Mouse (Mus musculus): ENCODE measurements around the gene Cmya5. TPM values are rescaled to one million over a fixed set of nuclear protein-coding genes. Genes with fewer than 3 reads are reported as not detected.
"Not testable (repeated sequence)": the region's sequence is repeated elsewhere in the genome, so short reads cannot be mapped to it uniquely, and the experiment has no call there.

Cmya5 gene
- total RNA-seq, 2 experiments from 2014 or later, result 286 to 303 TPM

DNA sequence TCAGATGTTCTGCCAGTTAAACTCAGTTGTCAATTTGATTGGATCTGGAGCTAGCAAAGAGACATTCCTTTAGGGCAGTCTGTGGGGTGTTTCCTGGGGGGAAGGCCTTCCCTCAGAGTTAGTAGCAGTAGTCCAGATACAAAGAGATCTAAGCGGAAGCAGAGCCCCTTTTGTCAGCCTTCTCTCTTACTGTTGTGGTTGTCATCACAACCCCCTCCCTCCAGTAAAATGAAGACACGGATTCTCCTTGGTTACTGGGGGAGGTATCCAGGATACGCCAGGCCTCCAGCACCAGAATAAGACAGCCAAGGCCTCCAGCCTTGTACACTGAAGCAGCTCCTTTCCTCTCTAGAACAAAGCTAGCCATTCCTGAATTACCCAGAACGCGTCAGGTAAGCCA is 15.6 kb downstream of the Cmya5 start:
- intact Hi-C loops (cut with DNase I), result no loop called here
- DNase-seq (ENCODE audit: low spot score), result no peak

DNA sequence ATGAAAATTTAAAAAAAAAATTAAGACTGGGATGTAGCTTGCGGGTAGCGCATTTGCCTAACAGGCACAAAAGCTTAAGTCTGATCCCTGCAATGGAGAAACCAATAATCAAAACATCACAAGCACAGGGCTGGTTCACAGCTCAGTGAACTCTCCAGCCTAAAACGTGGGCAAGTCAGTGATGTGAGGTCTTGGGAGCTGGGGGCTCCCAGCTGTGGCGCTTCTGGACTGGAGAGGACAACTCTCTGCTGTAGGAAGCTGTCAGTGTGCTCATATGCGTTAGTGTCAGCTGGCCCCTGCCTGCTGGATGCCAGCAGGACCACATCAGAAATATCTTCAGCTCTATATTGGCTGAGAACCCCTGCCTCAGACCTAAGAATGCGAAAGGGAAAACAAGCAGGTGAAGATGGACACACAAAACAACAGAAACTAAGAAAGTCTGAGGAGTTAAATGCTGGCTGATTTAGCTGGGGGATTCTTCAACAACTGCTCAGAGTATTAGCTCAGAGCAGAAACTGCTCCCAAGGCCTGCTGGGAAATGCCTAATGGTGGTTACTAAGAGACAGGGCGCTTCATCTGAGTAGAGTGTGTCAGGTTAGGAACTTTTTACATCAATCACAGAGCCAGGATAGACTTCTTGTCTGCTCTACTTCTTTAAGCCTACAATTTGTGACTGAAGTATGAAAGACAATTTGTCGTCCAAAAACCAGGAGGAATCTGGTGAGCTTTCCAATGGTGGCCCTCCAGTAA is 16.2 kb downstream of the Cmya5 start:
- DNase-seq (ENCODE audit: low spot score), result no peak
- intact Hi-C loops (cut with DNase I), result no loop called here

DNA sequence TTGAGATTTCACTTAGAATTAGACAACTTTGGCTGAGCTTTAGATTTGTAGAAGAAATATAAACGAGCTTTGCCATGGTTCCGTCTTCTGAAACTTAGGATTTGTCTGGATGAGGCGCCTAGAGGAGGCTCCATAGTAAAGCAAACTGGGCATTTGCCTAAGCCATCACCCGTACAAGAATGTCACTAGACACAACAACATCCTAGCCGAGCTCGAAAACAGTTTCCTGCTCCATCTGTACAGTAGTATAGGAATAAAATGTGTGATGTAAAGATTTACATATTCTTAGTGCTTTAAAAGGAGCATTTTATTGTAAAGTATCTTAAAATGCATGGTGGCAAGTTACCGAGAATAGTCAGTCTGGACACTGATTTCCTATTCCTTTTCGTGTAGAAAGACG is 22.2 kb downstream of the Cmya5 start:
- intact Hi-C loops (cut with DNase I), result no loop called here
- no peak for DNase-seq (ENCODE audit: low spot score)

DNA sequence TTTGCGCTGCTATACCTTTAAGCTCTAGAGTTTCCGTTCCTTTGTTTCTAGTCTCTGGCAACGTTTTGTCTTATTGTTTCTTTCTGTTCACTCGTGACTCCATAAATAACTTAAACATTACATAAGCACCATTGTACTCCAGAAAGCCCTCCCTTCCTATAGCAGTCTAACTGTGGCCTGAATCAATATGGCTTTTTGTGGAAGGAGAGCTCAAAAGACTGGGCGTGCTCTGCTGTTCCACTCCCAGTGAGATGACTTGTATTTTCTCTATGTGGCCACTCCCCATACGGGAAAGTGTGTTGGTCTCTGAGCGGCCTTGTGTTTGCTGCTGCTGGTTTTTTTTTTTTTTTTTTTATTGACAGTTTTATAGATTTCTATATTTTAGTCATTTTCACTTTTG is 27.3 kb downstream of the Cmya5 start:
- DNase-seq (ENCODE audit: low spot score), result no peak
- intact Hi-C loops (cut with DNase I), result no loop called here

DNA sequence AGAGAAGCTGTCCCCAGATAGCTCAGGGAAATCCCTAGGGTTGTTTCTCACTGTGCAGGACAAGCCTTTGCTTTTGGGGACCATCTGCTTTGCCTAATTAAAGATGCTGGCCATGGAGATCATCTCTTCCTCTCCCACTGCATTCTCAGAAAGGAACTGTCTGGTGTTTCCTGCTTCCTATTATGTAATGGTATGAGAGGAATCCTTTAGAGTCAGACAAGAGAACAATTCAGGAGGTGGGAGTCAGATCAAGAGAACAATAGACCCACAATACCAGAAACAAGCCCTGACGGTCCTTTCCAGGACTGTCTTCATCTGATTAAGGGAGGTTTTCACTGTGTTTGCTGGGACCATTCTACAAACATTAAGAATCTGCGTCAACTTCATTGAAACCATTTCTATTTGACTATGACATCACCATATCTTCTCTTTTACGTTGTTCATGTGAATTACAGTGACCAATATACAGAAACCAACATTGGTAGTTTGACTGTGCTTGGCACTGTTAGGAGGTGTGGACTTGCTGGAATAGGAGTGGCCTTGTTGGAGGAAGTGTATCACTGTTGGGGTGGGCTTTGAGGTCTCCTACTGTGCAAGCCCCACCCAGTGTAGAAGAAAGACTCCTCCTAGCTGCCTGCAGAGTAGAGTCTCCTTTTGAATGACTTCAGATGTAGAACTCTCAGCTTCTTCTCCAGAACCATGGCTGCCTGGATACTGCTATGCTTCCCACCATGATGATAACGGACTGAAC is 42.0 kb downstream of the Cmya5 start:
- intact Hi-C loops (cut with DNase I), result loop anchor here (1.0 kb wide), 1 partner anchor 47 kb away; no protein-coding TSS in a partner anchor
- DNase-seq (ENCODE audit: low spot score), result no peak

DNA sequence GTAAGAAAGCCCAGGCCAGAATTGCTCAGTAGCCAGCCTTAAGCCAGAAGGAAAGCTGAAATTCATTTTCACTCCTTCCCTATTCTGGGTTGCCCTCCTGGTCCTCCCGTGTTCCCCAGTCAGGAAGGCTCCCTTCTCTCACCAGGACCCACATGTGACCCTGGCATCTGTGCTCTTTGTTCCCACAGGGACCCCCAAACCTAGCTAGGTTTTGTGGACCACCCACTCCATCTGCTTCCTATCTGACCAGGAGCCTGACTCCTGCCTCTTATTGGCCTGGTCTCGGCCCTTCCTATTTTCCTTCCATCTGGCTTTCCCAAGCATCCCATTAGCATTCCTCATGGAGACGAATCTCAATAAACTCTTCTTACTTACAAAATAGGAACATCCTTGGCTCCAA is 45.9 kb downstream of the Cmya5 start:
- no peak for DNase-seq (ENCODE audit: low spot score)
- intact Hi-C loops (cut with DNase I), result no loop called here

DNA sequence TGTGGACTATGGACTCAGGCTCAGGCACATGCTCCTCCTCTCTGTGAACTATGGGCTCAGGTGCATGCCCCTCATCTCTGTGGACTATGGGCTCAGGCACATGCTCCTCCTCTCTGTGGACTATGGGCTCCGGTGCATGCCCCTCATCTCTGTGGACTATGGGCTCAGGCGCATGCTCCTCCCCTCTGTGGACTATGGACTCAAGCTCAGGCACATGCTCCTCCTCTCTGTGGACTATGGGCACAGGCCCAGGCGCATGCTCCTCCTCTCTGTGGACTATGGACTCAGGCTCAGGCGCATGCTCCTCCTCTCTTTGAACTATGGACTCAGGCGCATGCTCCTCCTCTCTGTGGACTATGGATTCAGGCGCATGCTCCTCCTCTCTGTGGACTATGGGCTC is 47.9 kb downstream of the Cmya5 start:
- intact Hi-C loops (cut with DNase I), result no loop called here
- no peak for DNase-seq (ENCODE audit: low spot score)

DNA sequence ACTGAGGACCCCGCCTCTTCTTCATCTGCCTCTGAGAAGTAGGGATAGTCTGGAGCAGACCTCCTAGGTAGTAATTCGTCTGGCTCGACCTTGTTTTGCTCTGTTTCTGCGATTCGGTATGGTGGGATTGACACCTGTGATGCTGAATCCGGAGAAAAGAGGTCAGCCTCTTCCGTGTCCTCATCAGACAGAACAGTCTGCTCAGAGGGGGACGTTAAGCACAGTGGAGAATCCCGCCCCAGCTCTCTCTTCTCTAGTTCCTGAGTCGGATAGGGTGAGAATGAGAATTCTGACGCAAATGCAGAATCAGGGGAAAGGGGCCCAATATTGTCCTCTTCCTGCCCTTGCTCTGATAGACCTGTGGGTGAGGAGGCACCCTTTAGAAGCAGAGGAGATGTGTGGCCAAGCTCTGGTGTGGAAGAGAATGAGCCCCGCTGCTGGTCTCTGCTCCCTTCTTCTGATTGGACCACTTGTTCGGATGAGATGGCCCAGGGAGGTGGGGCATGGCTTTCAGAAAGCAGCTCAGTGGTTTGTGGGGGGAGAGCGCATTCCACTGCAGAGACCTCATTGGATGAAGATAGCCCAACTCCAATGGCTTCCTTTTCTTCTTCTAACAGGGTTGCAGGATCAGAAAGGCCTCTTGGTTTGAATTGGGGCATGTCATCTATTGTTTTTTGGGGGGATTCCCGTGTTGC is 49.3 kb downstream of the Cmya5 start:
- DNase-seq (ENCODE audit: low spot score), result no peak
- intact Hi-C loops (cut with DNase I), result no loop called here

DNA sequence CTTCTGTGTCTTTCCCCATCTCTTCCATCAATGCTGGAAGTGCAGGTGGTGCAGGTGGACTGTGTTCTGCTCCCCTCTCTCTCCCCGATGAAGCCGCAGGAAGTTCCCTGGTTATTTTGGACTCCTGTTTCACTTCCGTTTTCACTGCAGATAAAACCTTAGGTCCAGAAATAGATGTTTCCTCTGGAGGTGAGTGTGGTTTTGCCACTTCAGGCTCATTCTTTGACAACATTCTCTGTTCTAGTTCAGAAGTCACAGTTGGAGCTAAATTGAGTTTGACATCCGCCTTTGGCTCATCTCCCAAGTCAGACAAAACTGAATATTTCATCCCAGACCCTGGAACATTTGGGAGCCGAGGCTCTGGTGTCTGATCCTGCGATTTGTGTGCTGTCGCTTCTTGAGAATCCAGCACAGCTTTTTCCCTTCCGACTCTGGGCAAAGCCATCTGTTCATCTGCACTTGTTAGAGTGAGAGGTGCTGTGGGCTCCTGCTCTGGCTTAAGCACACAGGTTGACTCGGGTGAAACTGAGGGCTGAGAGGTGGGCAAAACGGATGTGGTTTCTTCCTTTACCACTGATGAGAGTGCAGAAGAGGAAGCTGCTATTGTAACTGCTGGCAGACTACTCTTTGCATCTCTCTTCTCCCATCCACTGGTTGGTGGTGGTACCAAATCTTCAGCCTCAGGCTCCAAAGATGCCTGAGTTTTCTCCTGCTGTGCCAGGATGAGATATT is 50.2 kb downstream of the Cmya5 start:
- intact Hi-C loops (cut with DNase I), result no loop called here

DNA sequence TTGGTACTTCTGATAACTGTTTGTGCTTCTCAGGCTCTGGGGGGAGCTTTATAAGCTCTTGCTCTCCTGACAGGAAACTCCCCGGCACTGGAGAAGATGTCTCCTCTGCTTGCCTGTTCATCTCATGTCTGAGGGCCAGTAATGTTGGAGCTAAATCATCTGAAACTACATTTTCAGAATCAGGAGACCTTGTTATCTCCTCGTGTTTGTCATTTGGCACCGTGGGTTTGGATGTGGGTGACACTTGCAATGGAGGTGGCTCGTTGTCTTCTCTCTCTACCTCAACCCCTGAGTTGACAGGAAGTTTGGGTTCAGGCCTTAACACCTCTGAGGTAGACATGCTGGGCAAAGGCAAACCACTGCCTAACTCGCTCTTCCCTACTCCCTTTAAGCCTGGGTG is 50.8 kb downstream of the Cmya5 start:
- DNase-seq (ENCODE audit: low spot score), result no peak
- intact Hi-C loops (cut with DNase I), result no loop called here

More for the DNA sequence above, 50.2 kb downstream of the Cmya5 start:
- DNase-seq (ENCODE audit: low spot score), result no peak

DNA sequence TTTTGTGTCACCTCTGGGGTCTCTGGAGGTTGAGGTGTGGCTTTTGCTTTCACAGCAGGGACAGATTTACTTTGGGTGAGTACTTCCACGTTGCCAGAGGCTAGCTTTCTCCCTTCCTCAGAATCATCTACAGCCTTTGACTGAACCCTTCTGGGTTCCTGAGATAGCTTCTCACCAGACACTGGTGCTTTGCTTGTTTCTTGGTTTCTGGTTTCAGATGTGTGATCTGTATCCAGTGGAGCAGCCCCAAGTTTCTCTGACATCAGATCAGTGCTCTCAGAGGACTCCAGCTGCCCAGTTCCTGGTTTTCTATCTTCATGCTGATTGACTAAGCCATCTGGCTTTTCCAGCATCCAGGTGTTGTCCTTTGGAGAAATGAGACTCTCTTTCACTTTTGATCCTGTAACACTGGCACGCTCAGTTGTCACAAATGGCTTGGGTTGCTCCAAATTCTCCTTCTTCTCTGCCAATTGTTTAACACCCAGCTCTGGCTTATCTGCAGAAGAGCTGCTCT is 51.6 kb downstream of the Cmya5 start:
- no peak for DNase-seq (ENCODE audit: low spot score)
- intact Hi-C loops (cut with DNase I), result no loop called here

DNA sequence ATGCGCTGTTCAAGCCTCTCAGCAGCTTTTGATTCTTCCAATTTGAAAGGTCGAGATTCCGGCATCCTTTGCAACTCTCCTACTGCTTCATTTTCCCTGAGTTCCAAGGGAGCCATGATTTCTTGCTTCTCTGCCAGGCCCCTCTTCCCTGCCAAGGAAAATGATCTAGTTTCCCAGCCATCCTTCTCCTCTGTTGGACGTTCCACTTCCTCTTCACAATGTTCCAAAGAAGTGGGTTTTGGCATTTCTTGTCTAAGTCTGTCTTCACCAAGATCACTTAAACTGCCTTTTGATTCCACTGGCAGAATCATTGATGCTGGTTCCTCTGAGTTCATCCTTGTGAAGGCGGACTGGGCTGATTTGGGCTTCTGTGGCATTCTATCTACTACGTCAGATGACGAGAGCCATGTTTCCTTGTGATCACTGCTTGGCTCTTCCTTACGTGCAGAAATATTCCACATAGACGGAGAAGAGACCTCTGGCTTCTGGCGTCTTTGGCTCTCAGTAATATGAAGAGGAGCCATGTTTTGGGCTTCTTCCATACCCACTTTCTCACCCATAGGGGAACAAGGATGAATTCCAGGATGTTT is 52.6 kb downstream of the Cmya5 start:
- no peak for DNase-seq (ENCODE audit: low spot score)
- intact Hi-C loops (cut with DNase I), result no loop called here

DNA sequence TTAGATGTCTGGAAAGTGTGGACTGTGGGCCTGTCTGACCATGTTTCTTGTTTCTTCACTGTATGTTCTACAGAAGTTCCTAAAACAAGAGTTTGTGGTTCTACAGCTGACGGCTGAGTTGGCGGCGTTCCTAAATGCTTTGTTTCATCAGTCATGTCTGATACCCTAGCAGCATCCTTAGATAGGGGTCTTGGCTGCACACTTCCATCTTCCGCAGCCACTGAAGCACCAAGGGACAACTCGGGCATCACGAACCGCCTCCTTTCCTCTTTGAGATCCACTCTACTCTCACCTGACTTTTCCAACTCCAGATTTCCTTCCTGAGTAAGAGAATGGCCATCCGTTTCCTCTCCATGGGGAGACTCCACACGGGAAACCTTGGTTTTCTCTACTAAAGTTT is 53.3 kb downstream of the Cmya5 start:
- intact Hi-C loops (cut with DNase I), result no loop called here
- DNase-seq (ENCODE audit: low spot score), result no peak

DNA sequence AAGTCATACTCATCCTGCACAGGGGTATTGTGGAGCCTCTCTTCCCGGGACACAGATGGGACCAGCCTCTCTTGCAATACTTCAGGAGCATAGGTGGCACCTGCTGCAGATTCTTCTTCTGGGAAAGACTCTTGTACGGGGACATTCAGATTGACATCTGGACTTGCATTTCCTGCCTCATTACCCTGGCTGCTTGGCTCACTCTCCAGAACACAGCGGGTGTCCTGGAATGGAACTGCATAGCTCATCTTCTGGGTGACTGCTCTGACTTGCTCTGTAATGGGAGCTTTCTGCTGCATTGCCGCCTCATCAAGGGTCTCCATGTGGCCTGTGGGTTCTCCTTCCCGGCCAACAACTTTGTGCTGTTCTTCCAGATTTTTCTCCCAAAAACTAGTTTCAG is 55.0 kb downstream of the Cmya5 start:
- no peak for DNase-seq (ENCODE audit: low spot score)
- intact Hi-C loops (cut with DNase I), result loop anchor here (5.0 to 10.0 kb wide), 2 partner anchors 153 to 635 kb away; no protein-coding TSS in a partner anchor

DNA sequence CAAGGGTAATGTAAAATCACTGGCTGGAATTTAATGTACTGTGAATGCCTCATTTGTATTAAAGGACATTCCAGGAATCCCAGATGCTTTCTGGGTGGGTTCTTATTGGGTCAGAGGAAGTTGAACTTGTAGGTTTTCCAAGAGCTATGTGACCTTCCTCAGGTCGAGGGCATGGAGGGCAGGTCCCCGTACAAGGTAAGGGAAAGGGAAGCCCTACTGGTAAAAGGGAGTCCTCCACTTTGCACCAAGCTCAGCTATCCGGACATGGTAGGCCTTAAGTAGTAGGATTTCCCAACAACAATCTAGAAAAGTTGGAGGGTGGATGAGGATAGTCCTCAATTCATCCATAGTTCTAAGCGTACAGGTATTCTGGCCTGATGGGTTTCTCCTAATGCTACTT is 58.8 kb downstream of the Cmya5 start:
- intact Hi-C loops (cut with DNase I), result loop anchor here (5.0 to 10.0 kb wide), 2 partner anchors 157 to 639 kb away; no protein-coding TSS in a partner anchor
- DNase-seq (ENCODE audit: low spot score), result no peak

DNA sequence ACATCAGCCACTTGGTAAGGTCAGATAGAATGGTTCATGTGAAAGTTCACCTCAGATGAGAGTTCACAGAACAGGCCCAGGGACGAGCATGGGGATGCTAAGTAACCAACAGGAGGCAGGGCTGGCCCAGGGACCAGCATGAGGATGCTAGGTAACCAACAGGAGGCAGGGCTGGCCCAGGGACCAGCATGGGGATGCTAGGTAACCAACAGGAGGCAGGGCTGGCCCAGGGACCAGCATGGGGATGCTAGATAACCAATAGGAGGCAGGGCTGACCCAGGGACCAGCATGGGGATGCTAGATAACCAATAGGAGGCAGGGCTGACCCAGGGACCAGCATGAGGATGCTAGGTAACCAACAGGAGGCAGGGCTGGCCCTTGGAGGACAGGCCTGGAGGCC is 62.2 kb downstream of the Cmya5 start:
- not testable (repeated sequence) for DNase-seq (ENCODE audit: low spot score)
- intact Hi-C loops (cut with DNase I), result loop anchor here (10.0 kb wide), 1 partner anchor 642 kb away; no protein-coding TSS in a partner anchor

DNA sequence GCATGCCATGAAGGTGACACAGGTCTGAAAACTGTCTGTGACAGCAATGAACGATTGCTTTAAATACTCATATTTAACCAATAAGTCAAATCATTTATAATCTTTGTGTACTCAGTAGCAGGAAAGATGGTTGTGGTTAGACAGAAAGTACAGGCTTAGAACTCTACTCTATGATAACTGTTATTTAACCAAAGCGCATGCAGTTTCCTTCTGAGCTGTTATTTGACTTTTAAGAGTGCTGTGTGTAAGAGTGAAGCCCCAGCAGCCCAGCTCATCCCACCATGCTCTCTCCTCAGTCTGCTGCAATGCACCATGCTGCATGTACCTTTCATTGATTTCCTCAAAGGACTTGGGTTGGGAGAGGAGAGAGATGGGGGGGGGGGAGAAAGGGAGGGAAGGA is 63.7 kb downstream of the Cmya5 start:
- no peak for DNase-seq (ENCODE audit: low spot score)
- intact Hi-C loops (cut with DNase I), result loop anchor here (10.0 kb wide), 1 partner anchor 644 kb away; no protein-coding TSS in a partner anchor

DNA sequence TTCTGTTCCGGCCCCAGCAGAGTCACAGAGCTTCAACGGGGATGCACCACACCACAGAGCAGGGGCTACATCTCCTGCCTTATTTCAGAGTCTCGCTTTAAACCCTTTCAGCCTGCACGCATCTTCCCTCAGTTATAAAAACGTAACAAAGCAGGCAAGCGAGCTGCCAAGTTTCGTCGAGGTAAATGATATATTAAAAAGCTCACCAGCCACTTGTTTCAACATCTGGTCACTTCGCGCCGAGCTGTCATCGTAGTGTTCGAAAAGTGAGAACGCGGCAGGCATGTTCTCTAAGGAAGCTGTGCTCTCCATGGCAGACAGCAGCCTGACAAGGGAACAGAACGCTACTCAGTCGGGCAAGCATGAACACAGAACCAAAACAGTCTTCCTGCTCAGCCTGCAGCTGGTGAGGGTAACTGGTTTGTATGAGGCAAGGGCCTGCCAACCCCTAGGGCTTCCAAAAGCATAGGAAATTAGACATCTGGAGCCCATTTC is 70.3 kb downstream of the Cmya5 start:
- DNase-seq (ENCODE audit: low spot score), result no peak
- intact Hi-C loops (cut with DNase I), result no loop called here

DNA sequence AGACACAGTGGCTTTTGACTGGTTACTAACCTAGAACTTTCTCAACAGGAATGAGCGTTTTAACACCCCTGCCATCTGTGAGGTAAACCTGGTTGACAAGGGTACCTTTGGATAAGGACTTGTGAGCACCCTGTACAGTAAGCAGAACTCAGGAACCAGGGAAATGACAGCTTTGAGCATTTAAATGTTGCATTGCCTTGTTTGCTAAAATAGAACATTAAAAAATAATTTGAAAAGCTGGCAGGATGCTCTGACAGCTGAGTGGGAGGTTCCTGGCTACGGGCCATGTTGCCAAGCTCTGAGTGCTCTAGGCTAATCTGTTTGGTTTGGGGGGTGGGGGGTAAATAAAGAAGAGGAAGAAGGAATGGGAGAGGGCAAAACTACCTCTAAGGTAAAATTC is 70.9 kb downstream of the Cmya5 start:
- no peak for DNase-seq (ENCODE audit: low spot score)
- intact Hi-C loops (cut with DNase I), result no loop called here
